Mouse (Mus musculus): Measurements from ENCODE around the gene Foxp1.

- TF ChIP-seq CTCF (IDR thresholded peaks at IDR 0.05; ENCODE audit: low read depth) (no peak), EP300 (IDR thresholded peaks at IDR 0.05; ENCODE audit: low read depth) (no peak)
Measured at GRCm38 (mm10) chr6:99233411-99233810, 289.1 kb downstream of the Foxp1 start.
